Mouse (Mus musculus) limb, embryonic 13.5 days (tissue): ENCODE measurements around the gene Pgm5. TPM values are rescaled to one million over a fixed set of nuclear protein-coding genes. Genes with fewer than 3 reads are reported as not detected.

Experiments
- ATAC-seq: fragments of 200-750 bp; cut with Nextera tagmentation; 2 replicates; pipeline ENCODE4 v1.8.0; 2017; ENCODE audit warnings: low read depth, moderate number of reproducible peaks, moderate TSS enrichment; ENCODE audit not compliant: low FRiP score
- H3K27ac ChIP-seq: fragments of 300-500 bp; sonication (generic); 2 replicates; pipeline ENCODE4 v1.5.1; 2015; ENCODE audit warnings: inconsistent platforms, mild to moderate bottlenecking, moderate library complexity
- H3K27me3 ChIP-seq: fragments of 300-500 bp; sonication (generic); 2 replicates; pipeline ENCODE4 v1.6.1; 2015; ENCODE audit warnings: mild to moderate bottlenecking, inconsistent platforms
- H3K36me3 ChIP-seq: fragments of 300-500 bp; sonication (generic); 2 replicates; pipeline ENCODE4 v1.6.1; 2015; ENCODE audit warnings: inconsistent platforms, mild to moderate bottlenecking, moderate library complexity
- H3K4me1 ChIP-seq: fragments of 300-500 bp; sonication (generic); 2 replicates; pipeline ENCODE4 v1.6.1; 2015; ENCODE audit warnings: inconsistent platforms
- H3K4me2 ChIP-seq: fragments of 300-500 bp; sonication (generic); replicated peaks from 2 replicates; pipeline ENCODE4 v1.6.1; 2015; ENCODE audit warnings: inconsistent platforms, mild to moderate bottlenecking, moderate library complexity
- H3K4me3 ChIP-seq: fragments of 300-500 bp; sonication (generic); 2 replicates; pipeline ENCODE4 v1.5.1; 2015; ENCODE audit warnings: moderate library complexity, mild to moderate bottlenecking, inconsistent platforms
- H3K9ac ChIP-seq: fragments of 300-500 bp; sonication (generic); 2 replicates; pipeline ENCODE4 v1.6.1; 2015; ENCODE audit warnings: mild to moderate bottlenecking, inconsistent platforms
- H3K9me3 ChIP-seq: fragments of 300-500 bp; sonication (generic); 2 replicates; pipeline ENCODE4 v1.6.1; 2016; ENCODE audit warnings: inconsistent platforms
- WGBS: fragments of 180-500 bp; shearing (Covaris S2); methylation state at CpG from one replicate; pipeline ENCODE4 v1.1.7; 2015; 5-methylcytosine and 5-hydroxymethylcytosine counted together
- polyA plus RNA-seq: library from polyadenylated mRNA; unstranded; fragments of >200 nt; fragmentation: Nextera tagmentation; extraction: Ambion mirVana; gene quantifications from 2 replicates; pipeline ENCODE4 v1.2.1, GENCODE M21; 2015

The Pgm5 gene
- polyA plus RNA-seq, 1 experiment from 2014 or later: 2.8 TPM

DNA sequence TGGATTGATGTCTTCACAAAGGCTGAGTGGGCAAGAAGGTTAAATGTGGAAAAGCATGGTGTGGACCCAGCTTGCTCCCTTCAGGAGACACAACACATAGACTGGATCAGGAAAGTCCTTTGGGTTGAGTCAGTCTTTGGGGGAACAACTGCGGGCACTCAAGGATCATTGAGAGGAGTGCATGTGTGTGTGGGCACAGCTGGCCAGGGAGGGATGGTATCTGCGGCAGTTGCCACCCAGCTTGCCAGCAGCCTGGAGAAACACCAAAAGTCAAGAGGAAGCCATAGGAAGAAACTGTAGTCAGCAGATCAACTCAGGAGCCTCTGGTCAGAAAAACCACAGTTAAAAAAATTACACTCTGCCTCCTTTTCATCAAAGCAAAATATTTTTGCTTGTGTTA, 12.8 kb downstream of the Pgm5 start:
- no peaks in the 10 kb centered on the region for H3K9me3 ChIP-seq
- 0 out of 2 replicates have a peak, but pooled peaks cover 5% of the 10 kb centered on the region for H3K27me3 ChIP-seq
- no peak overlapping the region for H3K9ac ChIP-seq
- H3K4me3 ChIP-seq: no peak overlapping the region
- peaks cover 40% of the 10 kb centered on the region for H3K4me1 ChIP-seq
- 69% methylated on average over 2 of the region's 2 CpGs for WGBS
- no peak overlapping the region for H3K27ac ChIP-seq
- ATAC-seq: no peak
- H3K4me2 ChIP-seq: no peak overlapping the region
- H3K36me3 ChIP-seq: no peaks in the 10 kb centered on the region

DNA sequence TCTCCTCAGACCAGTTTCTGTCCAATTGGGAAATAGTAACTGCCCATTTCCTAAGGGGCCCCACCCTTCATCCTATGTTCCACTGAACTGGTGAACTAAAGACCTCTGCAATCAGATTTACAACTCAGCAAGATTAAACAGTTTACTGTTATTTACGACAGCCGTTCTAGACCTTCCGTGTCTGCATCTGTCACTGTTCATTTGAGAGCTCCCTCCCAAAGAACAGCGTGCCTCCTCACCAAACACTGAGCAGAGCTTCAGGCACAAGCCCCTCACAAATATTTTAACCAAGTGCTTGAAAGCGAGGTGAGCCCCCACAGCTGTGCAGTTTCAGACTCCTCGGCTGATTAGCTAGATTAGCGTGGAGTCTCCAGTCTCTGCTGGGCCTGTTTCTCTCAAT, 13.3 kb downstream of the Pgm5 start:
- Histone ChIP-seq H3K4me3 (no peak overlapping the region), H3K36me3 (no peaks in the 10 kb centered on the region), H3K4me2 (no peak overlapping the region), H3K27ac (no peak overlapping the region), H3K27me3 (0 out of 2 replicates have a peak, but pooled peaks cover 5% of the 10 kb centered on the region), H3K4me1 (peaks cover 40% of the 10 kb centered on the region), H3K9me3 (no peaks in the 10 kb centered on the region), H3K9ac (no peak overlapping the region)
- peak; percentile 62 for ATAC-seq
- 12% methylated on average over 7 of the region's 7 CpGs for WGBS

DNA sequence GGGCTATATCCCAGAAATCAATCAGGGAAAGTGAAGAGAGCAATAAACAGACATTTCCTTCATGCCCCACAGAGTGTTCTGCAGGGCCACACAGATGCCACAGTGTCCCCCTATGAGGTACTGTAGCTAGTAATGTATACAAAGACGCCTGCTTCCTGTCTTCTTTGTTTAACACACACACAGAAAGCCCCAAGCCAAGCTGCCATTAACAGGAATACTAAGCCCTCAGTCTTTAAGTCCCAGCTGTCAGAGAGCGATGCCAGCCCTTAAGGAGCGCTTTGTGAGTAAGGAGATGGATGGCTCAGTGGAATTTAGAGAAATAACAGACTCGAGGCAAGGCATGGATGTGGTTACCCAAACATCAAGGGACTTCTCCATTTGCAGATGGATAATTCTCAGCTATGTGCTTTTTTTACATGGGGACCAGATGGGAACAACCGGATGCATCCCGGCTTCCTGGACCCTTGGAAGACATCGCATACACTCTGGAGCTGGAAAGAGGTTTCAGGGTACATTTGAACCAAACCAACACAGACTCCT, 16.6 kb downstream of the Pgm5 start:
- H3K27ac ChIP-seq: no peak overlapping the region
- no peak overlapping the region for H3K9ac ChIP-seq
- 0 out of 2 replicates have a peak, but pooled peaks cover 5% of the 10 kb centered on the region for H3K27me3 ChIP-seq
- no peaks in the 10 kb centered on the region for H3K36me3 ChIP-seq
- no peak for ATAC-seq
- no peaks in the 10 kb centered on the region for H3K9me3 ChIP-seq
- WGBS: 20% methylated on average over 7 of the region's 7 CpGs
- H3K4me2 ChIP-seq: peak overlapping the region; percentile 21
- peaks cover 26% of the 10 kb centered on the region for H3K4me1 ChIP-seq
- H3K4me3 ChIP-seq: no peak overlapping the region

DNA sequence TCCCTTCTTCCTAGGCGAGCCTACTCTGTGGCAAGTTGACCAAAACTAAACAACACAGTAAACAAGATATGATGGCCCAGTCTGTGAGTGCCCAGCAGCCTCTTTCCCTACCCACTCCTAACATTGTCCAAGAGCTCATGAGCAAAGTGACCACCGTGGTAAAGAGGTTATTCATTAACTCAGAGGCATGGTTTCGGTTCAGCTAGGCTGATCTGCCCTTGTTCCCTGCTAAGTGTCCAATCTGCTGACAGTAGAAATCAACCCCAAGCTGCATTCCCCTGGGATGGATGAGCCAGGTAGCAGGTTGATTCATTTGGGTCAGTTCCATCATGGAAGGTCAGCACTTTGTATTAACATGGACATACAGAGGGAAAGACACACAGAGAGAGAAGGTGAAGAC, 19.6 kb downstream of the Pgm5 start:
- no peak overlapping the region for H3K4me2 ChIP-seq
- 89% methylated on average over 3 of the region's 3 CpGs for WGBS
- no peak for ATAC-seq
- H3K4me1 ChIP-seq: peaks cover 12% of the 10 kb centered on the region
- H3K9ac ChIP-seq: no peak overlapping the region
- no peak overlapping the region for H3K27ac ChIP-seq
- no peaks in the 10 kb centered on the region for H3K36me3 ChIP-seq
- H3K27me3 ChIP-seq: 0 out of 2 replicates have a peak, but pooled peaks cover 5% of the 10 kb centered on the region
- no peak overlapping the region for H3K4me3 ChIP-seq
- no peaks in the 10 kb centered on the region for H3K9me3 ChIP-seq

DNA sequence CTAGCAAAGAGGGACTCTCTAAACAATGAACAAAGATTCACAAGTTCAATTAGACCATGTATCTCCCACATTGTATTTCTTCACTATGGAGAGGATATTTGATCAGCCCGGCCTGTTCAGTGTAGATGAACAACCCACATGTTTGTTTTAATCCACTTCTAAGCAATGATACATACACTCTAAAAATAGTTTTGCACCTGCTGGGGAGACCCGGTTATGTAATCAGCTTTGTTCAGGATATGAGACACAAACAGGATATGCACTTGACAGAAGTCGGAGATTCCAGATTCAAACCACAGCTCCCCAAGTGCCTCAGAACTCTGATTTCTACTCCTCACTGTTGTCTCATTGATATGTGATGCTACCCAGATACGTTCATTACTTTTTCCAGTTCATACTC, 37.1 kb downstream of the Pgm5 start:
- WGBS: 81% methylated on average over 4 of the region's 4 CpGs
- Histone ChIP-seq H3K9ac (no peak overlapping the region), H3K27ac (no peak overlapping the region), H3K36me3 (no peaks in the 10 kb centered on the region), H3K4me2 (no peak overlapping the region), H3K9me3 (no peaks in the 10 kb centered on the region), H3K27me3 (no peaks in the 10 kb centered on the region), H3K4me3 (no peak overlapping the region), H3K4me1 (no peaks in the 10 kb centered on the region)
- no peak for ATAC-seq

DNA sequence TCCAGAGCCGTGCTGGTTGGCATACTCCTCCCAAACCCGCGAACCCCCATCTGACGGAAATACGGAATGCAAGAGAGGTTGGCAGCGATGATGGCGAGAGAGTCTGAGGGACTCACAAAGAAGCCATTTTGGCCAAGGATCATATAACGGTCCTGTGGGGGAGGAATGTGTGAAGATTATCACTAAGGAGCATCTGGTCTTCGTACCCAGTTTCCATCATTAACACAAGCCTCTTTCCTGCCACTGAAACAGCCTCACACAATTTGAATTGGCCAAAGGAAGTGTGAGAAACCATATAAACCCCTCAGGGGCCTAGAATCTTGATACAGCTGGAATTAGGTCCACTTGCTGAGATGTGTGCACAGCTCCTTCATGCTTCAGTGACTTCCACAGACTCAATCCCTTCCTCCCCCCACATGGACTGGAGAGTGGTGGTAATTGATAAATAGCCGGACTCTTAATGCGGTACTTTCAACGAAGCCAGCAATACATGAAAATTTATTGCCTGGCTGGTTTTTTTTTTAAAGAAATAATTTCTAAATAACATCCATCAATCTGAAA, 45.9 kb downstream of the Pgm5 start:
- Histone ChIP-seq H3K4me1 (peaks cover 13% of the 10 kb centered on the region), H3K27ac (no peak overlapping the region), H3K4me3 (no peak overlapping the region), H3K9me3 (0 out of 2 replicates have a peak, but pooled peaks cover 3% of the 10 kb centered on the region), H3K4me2 (no peak overlapping the region), H3K9ac (no peak overlapping the region), H3K27me3 (no peaks in the 10 kb centered on the region), H3K36me3 (no peaks in the 10 kb centered on the region)
- no peak for ATAC-seq
- WGBS: 58% methylated on average over 12 of the region's 12 CpGs

DNA sequence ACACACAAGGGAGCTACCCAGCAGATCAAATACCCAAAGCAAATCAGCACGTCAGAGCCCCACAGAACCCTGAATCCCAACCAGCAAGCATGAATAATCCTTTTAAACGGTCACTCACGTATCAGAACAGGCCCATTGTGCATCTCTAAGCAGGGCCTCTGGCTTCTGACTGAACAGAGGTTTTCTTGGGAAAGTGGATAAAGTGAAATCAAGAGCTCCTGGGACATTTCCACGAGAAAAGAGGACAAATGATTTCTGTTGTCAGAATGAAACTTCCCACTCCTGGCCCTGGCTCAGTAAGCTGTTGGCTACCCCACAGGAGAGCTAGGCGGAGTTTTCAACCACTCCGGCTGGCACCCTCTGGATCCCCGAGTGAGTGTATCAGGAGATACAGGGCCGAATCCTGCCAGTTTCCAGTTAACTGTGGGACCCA, 48.8 kb downstream of the Pgm5 start:
- 75% methylated on average over 8 of the region's 8 CpGs for WGBS
- no peak overlapping the region for H3K4me2 ChIP-seq
- H3K27me3 ChIP-seq: no peaks in the 10 kb centered on the region
- no peaks in the 10 kb centered on the region for H3K36me3 ChIP-seq
- no peak for ATAC-seq
- no peak overlapping the region for H3K9ac ChIP-seq
- no peak overlapping the region for H3K27ac ChIP-seq
- H3K4me1 ChIP-seq: peaks cover 13% of the 10 kb centered on the region
- no peak overlapping the region for H3K4me3 ChIP-seq
- H3K9me3 ChIP-seq: 0 out of 2 replicates have a peak, but pooled peaks cover under 1% of the 10 kb centered on the region

DNA sequence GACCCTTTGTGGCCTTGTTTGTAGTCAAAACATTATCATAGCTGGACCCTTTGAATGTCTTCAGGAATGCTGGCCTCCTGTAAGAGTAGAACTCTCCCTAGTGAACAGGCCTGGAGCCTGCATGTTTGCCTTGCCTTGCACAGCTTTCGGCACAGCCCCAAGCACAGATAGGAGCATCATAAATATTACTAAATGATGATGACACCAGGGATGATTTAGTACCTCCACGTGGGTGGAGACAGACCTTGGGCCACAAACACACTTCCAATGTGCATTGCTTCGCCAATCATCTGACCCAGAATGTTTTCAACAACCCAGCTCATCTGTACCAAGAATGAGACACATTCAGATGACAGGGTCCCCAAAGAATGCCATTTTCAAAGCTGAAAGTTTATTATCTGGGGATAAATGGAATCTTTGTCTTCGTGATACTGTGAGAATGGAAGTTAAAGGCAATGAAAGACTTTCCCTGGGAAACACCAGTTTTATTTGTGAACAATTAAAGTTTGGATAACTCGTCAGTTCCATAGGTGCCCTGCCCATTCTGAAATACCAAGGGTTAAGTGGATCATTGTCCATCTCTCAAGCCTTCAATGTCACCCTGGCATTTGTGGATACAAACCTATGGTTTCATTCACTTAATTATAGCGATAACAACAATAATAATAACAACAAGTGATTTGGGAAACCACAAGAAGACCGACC, 49.4 kb downstream of the Pgm5 start:
- no peak overlapping the region for H3K4me2 ChIP-seq
- H3K4me1 ChIP-seq: peaks cover 13% of the 10 kb centered on the region
- H3K9ac ChIP-seq: no peak overlapping the region
- ATAC-seq: no peak
- no peaks in the 10 kb centered on the region for H3K27me3 ChIP-seq
- no peaks in the 10 kb centered on the region for H3K36me3 ChIP-seq
- no peak overlapping the region for H3K4me3 ChIP-seq
- H3K9me3 ChIP-seq: no peaks in the 10 kb centered on the region
- no peak overlapping the region for H3K27ac ChIP-seq
- 84% methylated on average over 7 of the region's 7 CpGs for WGBS

DNA sequence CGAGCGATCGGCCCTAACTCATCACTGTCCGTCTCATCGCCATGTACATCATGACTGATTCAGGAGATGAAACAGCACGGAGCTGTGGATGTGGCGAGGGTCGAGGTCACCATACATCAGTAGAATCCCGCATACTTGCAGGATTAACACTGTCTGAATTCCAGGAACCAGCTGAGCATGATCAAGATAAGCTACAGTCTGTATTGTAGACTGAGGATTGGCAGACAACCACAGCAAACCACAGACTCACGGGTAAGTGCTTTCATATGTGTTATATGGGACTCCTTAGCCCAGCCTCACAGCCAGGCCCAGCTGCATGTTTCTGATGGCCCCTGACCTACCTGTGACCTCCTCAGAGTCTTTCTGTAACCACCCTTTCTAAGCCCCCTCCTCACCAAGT, 50.2 kb downstream of the Pgm5 start:
- no peak overlapping the region for H3K27ac ChIP-seq
- 62% methylated on average over 10 of the region's 10 CpGs for WGBS
- ATAC-seq: peak; percentile 51; the same call in 1 of the 2 replicates

DNA sequence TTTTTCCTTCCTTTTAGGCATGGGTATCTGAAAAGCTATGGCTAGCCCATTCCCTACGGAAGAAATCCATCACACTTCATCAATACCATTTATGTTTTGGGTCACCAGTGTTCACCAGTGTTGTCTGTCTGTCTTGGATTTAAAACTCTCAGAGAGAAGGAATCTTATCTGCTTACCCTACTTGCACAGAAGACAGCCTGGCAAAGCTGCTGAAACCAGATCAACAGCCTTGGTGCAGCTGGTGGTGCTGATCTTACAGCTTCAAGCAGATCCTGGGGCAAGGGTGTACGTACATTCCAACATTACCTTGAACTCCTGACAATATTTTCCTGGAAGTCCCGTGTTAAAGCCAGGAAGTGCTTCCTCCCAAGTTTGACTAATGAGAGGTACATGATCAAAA, 55.6 kb downstream of the Pgm5 start:
- Histone ChIP-seq H3K4me2 (no peak overlapping the region), H3K27me3 (no peaks in the 10 kb centered on the region), H3K4me1 (no peaks in the 10 kb centered on the region), H3K9me3 (no peaks in the 10 kb centered on the region), H3K4me3 (no peak overlapping the region), H3K27ac (no peak overlapping the region), H3K9ac (no peak overlapping the region), H3K36me3 (no peaks in the 10 kb centered on the region)
- 82% methylated on average over 3 of the region's 3 CpGs for WGBS
- no peak for ATAC-seq

More for the DNA sequence above, 50.2 kb downstream of the Pgm5 start:
- H3K9me3 ChIP-seq: no peaks in the 10 kb centered on the region
- no peak overlapping the region for H3K4me2 ChIP-seq
- H3K36me3 ChIP-seq: no peaks in the 10 kb centered on the region
- H3K9ac ChIP-seq: no peak overlapping the region
- no peak overlapping the region for H3K4me3 ChIP-seq
- peaks cover 13% of the 10 kb centered on the region for H3K4me1 ChIP-seq
- H3K27me3 ChIP-seq: no peaks in the 10 kb centered on the region

DNA sequence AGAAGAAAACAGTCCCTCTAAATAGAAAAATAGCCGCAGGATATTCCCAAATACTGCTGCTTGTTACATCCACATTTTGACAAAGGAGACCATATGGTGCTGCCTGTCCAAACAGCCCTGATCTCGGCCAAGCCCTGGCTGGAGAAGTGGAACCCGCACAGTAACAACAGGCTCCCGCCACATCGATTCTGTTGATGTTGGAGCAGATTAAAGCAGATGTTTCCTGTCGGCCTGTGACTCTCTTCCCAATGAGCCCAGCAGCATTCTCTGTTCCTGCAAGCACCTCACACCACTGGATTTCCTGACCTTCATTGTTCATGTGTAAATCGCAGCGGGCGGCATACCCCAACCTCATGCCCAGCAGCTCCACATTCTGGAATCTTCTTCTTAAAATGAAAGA, 64.0 kb downstream of the Pgm5 start:
- no peak overlapping the region for H3K27ac ChIP-seq
- no peak overlapping the region for H3K9ac ChIP-seq
- ATAC-seq: no peak
- H3K9me3 ChIP-seq: no peaks in the 10 kb centered on the region
- no peak overlapping the region for H3K4me2 ChIP-seq
- H3K27me3 ChIP-seq: no peaks in the 10 kb centered on the region
- no peaks in the 10 kb centered on the region for H3K36me3 ChIP-seq
- H3K4me3 ChIP-seq: no peak overlapping the region
- H3K4me1 ChIP-seq: no peaks in the 10 kb centered on the region
- WGBS: 66% methylated on average over 9 of the region's 9 CpGs

DNA sequence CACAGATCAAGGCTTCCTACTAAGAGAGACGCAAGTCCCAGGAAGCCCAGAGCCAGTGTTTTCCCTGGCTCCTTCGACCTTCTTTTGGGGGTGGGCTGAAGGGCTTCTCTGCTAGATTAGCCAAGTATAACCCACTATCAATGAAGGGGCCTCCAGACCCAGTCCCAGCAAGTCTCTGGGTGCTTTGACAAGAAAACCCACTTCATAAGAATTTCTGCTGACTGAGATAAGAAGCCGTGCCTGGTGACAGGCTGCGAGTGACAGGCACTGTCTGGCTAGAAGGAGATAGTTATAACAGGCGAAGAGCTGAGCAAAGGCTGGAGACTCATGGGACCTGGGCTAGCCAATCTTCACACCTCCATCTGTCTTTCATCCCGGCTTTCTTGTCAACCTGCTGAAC, 67.3 kb downstream of the Pgm5 start:
- 67% methylated on average over 6 of the region's 6 CpGs for WGBS
- H3K9me3 ChIP-seq: no peaks in the 10 kb centered on the region
- no peaks in the 10 kb centered on the region for H3K36me3 ChIP-seq
- H3K27ac ChIP-seq: no peak overlapping the region
- no peak for ATAC-seq
- H3K4me3 ChIP-seq: no peak overlapping the region
- no peak overlapping the region for H3K9ac ChIP-seq
- no peak overlapping the region for H3K4me2 ChIP-seq
- 0 out of 2 replicates have a peak, but pooled peaks cover 3% of the 10 kb centered on the region for H3K27me3 ChIP-seq
- no peaks in the 10 kb centered on the region for H3K4me1 ChIP-seq
